Mouse (Mus musculus): ENCODE results near the gene Gm14698. TPM values are rescaled to one million over a fixed set of nuclear protein-coding genes. Genes with fewer than 3 reads are reported as not detected.
"Not testable (repeated sequence)": the region's sequence is repeated elsewhere in the genome, so short reads cannot be mapped to it uniquely, and the experiment has no call there.

Gene Gm14698
- polyA plus RNA-seq (2016; fragmentation: Nextera tagmentation; extraction: Ambion mirVana), result 2.5 and 3.7 TPM in 2 replicates

DNA sequence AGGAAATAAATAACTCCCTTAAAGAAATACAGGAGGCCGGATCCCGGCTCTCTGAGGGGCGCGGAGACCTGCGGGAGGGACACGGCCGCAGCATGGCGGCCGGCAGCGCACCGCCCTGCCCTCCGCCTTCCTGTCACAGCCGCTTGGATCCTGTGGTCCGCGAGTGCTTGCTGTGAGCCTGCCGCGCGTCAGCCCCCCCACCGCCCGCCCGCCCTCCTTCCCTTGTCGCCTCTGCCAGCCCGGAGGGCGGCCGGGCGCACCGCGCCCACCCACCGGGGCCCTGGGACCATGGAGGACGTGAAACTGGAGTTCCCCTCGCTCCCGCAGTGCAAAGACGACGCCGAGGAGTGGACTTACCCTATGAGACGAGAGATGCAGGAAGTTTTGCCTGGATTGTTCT lies at the start of gene Gm14698:
Gene Gm14698, plus strand, starts transcription at position 35 of the 400 bp plus-strand sequence.
- not testable (repeated sequence) for H3K9me3 ChIP-seq, H3K9ac ChIP-seq, H3K27me3 ChIP-seq, H3K27ac ChIP-seq, H3K4me1 ChIP-seq, H3K36me3 ChIP-seq
- peak; percentile 83; the same call in 1 of the 2 replicates for ATAC-seq (ENCODE audit: insufficient number of reproducible peaks, insufficient read depth, low FRiP score, low TSS enrichment)
- H3K4me2 ChIP-seq (replicated peaks), result peak within 1 kb of the TSS; percentile 35
- peak within 1 kb of the TSS; percentile 26 for H3K4me3 ChIP-seq
- WGBS, result 24% methylated on average over 32 of the region's 36 CpGs

DNA sequence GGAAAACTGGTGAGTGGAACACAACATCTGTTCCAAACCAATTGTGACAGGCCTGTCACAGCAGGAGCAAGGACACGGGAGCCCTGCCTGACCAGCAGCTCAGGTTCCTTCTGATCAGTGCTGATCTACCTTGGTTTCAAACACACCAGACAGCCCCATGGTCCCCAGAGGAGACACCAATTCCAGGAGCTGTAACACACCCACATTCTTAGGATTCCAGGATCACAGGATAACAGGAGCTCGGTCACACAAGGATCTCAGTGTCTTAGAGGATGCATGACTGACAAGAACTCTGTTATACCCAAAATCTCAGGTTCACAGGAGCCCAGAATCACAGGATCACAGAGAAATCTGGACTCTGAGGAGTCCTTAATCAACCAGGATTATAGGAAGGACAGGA lies 444 bp upstream of the Gm14698 start:
- not testable (repeated sequence) for H3K9ac ChIP-seq; ATAC-seq (ENCODE audit: insufficient number of reproducible peaks, insufficient read depth, low FRiP score, low TSS enrichment); H3K27ac ChIP-seq; H3K27me3 ChIP-seq; H3K36me3 ChIP-seq; H3K4me3 ChIP-seq; H3K4me1 ChIP-seq; H3K9me3 ChIP-seq
- peak overlapping the region; percentile 35 for H3K4me2 ChIP-seq (replicated peaks)
- WGBS, result 25% methylated on average over 2 of the region's 2 CpGs

DNA sequence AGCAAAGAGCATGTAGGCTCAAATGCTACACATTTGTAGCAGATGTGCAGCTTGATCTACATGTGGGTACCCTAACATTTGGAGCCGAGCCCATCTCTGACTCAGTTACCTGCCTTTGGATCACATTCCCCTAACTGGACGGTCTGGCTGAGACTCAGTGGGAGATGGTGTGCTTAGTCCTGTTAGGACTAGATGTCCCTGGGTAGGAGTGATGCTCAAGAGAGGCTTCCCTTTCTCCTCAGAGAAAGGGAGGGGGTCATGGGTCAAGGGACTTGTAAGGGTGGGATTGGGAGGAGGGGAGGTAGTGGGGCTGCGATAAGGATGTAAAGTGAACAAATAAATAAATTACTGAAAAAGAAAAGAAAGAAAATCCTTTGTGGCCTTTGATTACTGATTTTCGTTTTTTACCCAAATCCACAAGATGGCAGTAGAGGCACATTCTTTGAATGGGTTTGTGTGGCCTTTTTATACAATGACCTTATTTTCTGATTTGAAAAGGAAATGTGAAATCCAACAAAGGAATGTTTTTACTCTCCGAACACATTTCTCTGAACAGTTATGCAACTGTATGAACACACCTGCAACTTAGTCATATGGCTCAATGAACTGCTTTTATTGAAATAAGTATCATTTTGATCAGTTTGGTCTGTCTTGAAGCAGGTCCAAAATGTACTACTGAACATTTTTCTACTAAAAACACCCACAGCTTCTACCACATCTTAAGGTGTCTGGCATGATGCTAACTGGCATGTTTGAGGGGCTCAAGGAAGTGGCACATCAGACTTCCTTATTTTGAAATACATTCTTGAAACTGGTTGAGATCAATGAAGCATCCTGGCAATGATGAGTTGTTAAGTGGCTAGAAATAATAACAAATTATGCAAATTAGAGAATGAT lies 18.9 kb downstream of the Gm14698 start:
- Histone ChIP-seq H3K4me2 (replicated peaks) (no peak overlapping the region), H3K36me3 (no peaks in the 10 kb centered on the region), H3K4me3 (no peak overlapping the region), H3K27me3 (no peaks in the 10 kb centered on the region), H3K27ac (no peak overlapping the region), H3K9me3 (no peaks in the 10 kb centered on the region), H3K4me1 (no peaks in the 10 kb centered on the region), H3K9ac (no peak overlapping the region)
- ATAC-seq (ENCODE audit: insufficient number of reproducible peaks, insufficient read depth, low FRiP score, low TSS enrichment), result no peak
- WGBS, result 32% methylated on average over 5 of the region's 5 CpGs

DNA sequence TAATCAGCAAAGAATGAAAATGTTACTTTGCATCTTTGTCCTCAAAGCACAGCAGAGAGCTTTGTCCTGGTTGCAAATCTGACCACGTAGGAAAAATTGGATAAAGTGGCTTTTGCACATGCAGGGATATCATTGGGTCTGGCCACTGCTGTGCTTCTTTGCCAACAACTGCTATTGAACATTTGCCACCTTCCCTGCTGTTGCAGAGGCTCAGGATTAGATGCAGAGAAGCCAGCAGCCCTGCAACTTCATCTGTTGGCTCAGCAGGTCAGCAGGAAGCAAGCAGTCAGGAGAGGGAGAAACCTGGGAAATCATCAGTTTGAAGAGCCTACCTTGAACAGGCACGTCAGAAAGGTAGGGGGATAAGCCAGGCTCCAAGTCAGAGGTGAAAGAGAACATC lies 44.3 kb downstream of the Gm14698 start:
- no peak for ATAC-seq (ENCODE audit: insufficient number of reproducible peaks, insufficient read depth, low FRiP score, low TSS enrichment)
- H3K9ac ChIP-seq, result no peak overlapping the region
- no peaks in the 10 kb centered on the region for H3K36me3 ChIP-seq
- H3K27ac ChIP-seq, result no peak overlapping the region
- no peak overlapping the region for H3K4me3 ChIP-seq
- H3K27me3 ChIP-seq, result no peaks in the 10 kb centered on the region
- no peaks in the 10 kb centered on the region for H3K9me3 ChIP-seq
- WGBS, result 39% methylated on average over 2 of the region's 2 CpGs
- no peak overlapping the region for H3K4me2 ChIP-seq (replicated peaks)
- H3K4me1 ChIP-seq, result no peaks in the 10 kb centered on the region

Other genes starting within 250 kb of the Gm14698 start
- 79.6 and 81.2 TPM in 2 replicates for gene Fmr1, start 142.6 kb upstream of the Gm14698 start, polyA plus RNA-seq (2016; fragmentation: Nextera tagmentation; extraction: Ambion mirVana)
- gene Fmr1nb, start 59.3 kb upstream of the Gm14698 start, polyA plus RNA-seq (2016; fragmentation: Nextera tagmentation; extraction: Ambion mirVana), result 0.35 TPM in 1 of 2 replicates, not detected in the other
- not detected in 2 replicates for gene Gm6812, start 72.0 kb downstream of the Gm14698 start, polyA plus RNA-seq (2016; fragmentation: Nextera tagmentation; extraction: Ambion mirVana)